Mouse (Mus musculus): ENCODE measurements around the gene Nmt1.

The Nmt1 gene

GRCm38 (mm10) chr11:103016930-103017329 is 11.1 kb upstream of the Nmt1 start:
- peak; percentile 76; the same call in 1 of the 2 replicates for TF ChIP-seq GATA4 (IDR thresholded peaks at IDR 0.05; ENCODE audit: insufficient replicate concordance, low read length)

- no peak for TF ChIP-seq GATA4 (IDR thresholded peaks at IDR 0.05; ENCODE audit: insufficient replicate concordance, low read length)
Measured at GRCm38 (mm10) chr11:103017661-103018060, 10.3 kb upstream of the Nmt1 start.

GRCm38 (mm10) chr11:103018860-103019259 is 9.1 kb upstream of the Nmt1 start:
- no peak for TF ChIP-seq GATA4 (IDR thresholded peaks at IDR 0.05; ENCODE audit: insufficient replicate concordance, low read length)

DNA sequence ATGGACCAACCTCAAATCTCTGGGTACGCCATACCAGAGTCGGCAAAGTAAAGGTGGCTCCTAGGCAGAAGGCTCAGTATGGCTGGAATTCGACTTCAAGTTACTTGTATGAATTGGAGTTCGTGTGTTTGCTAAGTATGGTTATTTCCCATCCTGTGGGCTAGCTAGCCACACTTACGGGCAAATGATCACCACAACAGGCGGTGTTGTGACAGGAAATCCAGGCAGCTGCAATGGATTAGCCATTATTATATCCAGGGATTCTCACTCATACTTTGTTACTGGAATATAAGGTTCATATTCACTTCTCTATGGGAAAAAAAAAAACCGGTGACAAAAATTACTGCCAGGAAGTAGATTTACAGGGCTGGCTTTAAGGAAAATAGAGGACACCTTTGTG is 8.7 kb upstream of the Nmt1 start:
- TF ChIP-seq GATA4 (IDR thresholded peaks at IDR 0.05; ENCODE audit: insufficient replicate concordance, low read length): no peak

DNA sequence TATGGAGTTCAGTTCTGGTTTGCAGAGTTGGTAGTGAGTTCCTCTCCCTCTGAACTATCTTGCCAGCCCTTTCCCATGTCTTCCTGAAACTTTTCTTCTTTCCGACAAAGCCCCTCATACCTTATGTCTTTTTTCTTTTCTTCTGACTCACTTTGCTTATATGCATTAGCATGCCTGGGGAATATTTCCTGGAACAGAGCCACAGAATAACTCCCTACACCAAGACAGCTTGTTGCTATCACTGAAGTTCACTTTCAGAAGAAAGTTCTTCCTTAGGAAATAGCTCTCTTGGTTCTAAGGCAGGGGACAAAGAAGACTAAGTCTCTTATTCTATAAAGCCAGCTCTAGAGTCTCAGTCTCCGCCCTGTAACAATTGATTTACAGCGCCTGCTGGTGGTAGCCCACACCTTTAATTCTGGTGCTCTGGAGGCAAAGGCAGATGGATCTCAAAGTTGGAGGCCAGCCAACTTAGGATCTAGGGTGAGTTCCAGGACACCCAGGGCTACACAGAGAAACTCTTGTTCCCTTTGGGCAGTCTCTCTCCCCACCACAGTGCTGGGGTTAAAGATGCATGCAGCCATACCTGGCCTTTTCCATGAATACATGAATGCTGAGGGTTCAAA is 7.2 kb upstream of the Nmt1 start:
- TF ChIP-seq GATA4 (IDR thresholded peaks at IDR 0.05; ENCODE audit: insufficient replicate concordance, low read length): no peak

DNA sequence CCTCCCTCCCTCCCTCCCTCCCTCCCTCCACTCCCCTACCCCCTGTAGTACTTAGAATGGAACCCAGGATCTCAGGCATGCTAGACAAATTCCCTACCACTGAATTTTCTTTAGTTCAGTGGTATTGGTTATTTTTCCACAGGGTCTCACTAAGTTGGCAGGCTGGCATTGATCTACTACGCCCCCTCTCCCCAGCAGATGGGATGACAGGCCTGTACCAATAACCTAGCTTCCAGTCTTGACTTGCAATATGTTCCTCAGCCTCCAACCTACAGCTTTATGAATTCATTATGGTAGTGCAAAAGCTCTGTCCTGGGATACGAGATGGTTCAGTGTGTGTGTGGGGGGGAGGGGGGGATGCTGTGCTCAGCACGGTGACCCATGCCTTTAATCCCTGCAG is 4.0 kb upstream of the Nmt1 start:
- no peak for TF ChIP-seq GATA4 (IDR thresholded peaks at IDR 0.05; ENCODE audit: insufficient replicate concordance, low read length)

DNA sequence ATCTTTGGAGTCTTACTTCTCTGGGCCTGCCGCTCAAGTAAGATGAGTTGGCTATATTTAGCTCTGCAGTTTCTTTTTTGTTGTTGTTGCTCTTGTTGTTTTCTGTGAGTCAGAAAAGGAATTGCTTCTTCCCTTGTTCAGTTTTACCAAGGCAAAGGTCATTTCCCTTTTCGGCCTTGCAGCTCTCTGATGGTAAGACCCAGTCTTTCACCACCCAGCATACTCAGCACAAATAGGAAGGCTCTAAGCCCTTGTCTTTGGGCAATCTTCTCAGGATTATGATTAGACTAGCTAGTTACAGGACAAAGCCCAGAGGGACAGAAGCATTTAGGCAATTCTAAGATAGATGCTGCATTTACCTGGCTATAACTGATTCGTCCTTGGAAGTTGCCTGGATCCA is 1.1 kb upstream of the Nmt1 start:
- TF ChIP-seq GATA4 (IDR thresholded peaks at IDR 0.05; ENCODE audit: insufficient replicate concordance, low read length): no peak

DNA sequence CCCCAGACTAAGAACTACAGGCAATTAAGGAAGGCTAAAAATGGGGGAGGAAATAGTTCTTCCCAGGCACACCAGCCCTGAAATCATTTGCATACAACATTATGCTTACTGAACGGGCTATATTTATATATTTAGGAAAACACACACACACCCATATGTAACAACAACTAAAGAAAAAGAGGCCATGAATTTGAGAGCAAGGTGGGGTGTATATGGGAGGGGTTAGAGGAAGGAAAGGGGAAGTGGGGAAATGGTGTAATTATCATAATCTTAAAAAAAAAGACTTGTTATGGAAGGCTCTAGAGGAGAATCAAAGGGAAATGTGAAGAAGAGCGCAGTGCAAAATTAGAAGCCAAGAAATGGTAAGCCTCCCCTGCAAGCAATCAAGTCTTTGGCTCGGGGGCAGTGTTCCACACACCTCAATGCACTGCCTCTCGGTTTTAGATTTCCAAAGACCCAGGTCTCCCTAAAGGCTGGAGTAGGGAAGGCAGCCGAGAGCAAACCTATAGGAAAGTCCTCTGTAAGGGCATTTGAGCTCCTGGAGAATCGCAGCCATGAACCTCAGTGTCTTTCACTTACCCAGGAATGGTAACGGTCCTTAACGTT is 317 bp upstream of the Nmt1 start:
- TF ChIP-seq GATA4 (IDR thresholded peaks at IDR 0.05; ENCODE audit: insufficient replicate concordance, low read length): no peak

DNA sequence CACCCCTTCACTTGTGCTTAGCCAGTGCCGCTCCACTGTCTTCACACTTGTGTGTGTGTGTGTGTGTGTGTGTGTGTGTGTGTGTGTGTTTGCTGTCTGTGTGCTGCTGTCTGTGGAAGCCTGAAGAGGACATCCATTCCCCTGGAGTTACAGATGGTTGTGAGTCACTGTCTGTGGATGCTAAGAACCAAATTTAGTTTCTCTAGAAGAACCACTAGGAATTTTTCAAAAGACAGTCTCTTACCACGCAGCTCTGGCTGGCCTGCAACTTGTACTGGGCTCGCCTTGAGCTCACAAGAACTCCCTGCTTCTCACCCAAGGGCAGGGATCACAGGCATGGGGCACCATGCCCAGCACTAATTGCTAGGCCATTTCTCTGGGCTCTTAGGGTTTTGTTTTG is 5.0 kb downstream of the Nmt1 start:
- no peak for TF ChIP-seq GATA4 (IDR thresholded peaks at IDR 0.05; ENCODE audit: insufficient replicate concordance, low read length)

DNA sequence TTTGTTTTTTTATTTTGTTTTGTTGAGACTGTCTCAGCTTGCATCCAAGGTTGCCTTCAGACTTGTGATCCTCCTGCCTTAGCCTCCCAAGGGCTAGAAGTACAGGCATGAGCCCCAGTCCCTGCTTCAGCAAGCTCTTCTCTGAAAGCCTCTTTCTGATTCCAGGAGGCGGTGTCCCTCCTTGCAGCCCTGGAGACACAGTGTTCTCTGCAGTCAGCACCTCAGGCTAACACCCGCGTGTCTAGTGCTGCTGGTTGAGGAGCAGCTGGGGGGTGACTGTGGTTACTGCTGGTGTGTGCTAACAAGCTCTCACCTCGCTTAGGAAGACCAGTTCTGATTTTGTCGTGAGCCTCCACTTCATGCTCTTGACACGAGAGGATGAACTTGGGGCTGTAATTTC is 7.0 kb downstream of the Nmt1 start:
- TF ChIP-seq GATA4 (IDR thresholded peaks at IDR 0.05; ENCODE audit: insufficient replicate concordance, low read length): no peak

DNA sequence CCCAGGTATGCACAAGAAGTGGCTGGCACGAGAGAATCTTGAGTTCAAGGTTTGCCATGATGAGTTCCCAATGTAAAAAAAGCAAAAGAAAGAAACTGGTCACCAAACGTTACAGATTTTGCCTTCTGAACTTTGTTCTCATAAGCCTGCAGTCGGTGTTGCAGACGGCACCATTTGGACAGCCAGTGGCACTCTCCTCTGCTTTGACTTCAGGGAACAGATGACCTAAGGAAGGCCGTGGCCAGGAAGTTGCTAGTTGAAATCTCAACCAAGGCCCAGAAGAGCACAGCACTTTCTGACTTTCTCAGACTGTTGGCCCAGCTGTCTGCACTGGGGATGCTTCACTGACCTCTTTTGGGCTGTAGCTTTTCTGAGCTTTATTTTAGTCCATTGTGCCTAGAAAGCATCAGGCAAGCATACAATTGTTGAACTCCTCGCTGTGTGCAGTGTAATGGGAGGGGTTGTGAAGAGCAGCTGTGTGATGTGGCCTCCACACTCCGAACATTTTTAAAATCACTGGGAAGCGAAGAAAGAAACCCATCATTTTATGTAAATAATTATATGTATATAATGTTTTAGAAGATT is 9.0 kb downstream of the Nmt1 start:
- no peak for TF ChIP-seq GATA4 (IDR thresholded peaks at IDR 0.05; ENCODE audit: insufficient replicate concordance, low read length)

GRCm38 (mm10) chr11:103038037-103038436 is 10.0 kb downstream of the Nmt1 start:
- TF ChIP-seq GATA4 (IDR thresholded peaks at IDR 0.05; ENCODE audit: insufficient replicate concordance, low read length): no peak

DNA sequence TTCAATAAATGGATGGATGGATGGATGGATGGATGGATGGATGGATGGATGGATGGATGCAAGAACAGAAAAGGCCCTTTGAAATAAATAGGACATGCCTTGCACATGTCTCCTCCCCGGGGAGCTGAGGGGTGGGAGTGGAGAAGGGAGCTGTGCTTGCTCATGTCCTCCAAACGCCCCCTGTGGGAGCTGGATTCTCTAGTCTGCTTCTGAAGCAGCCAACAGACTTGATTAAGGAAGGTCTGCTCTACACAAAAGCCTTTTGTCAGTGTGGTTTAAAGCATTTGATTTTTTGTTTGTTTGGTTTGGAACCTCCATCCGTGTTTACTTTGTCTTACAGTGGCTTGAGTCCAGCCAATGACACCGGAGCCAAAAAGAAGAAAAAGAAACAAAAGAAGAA is 14.8 kb downstream of the Nmt1 start:
- no peak for TF ChIP-seq GATA4 (IDR thresholded peaks at IDR 0.05; ENCODE audit: insufficient replicate concordance, low read length)

DNA sequence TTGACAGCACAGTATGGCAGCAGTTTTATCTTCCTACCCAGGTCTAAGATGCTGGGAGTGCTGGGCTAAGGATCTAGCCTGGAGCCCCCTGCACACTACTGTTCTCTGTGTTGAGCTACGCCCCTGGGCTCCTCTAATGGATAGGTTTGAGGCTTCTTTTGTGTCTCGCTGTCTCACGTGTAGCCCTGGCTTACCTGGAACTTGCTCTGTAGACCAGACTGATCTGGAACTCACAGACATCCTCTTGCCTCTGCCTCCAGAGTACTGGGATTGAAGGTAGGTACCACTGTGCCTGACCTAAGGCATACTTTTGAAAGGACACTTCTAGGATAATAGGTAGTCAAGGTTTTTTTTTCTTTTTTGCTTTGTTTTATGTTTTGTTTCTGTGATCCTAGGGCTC is 16.0 kb downstream of the Nmt1 start:
- no peak for TF ChIP-seq GATA4 (IDR thresholded peaks at IDR 0.05; ENCODE audit: insufficient replicate concordance, low read length)

GRCm38 (mm10) chr11:103046286-103046685 is 18.3 kb downstream of the Nmt1 start:
- no peak for TF ChIP-seq GATA4 (IDR thresholded peaks at IDR 0.05; ENCODE audit: insufficient replicate concordance, low read length)

DNA sequence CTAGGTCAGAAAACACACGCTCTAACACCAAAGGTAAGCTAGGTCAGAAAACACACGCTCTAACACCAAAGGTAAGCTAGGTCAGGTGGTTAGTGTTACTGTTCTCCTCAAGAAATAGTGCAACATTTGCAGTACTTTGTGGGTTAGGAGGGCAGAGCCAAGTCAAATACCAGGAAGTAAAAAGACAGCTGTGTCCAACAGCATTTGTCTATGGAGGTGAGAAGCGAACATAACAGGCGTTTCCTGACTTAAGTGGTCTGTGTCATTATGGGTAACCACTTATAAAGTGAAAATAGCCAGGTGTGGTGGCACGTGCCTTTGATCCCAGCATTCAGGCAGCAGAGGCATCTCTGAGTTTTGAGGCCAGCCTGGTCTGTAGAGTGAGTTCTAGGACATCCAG is 21.6 kb downstream of the Nmt1 start:
- no peak for TF ChIP-seq GATA4 (IDR thresholded peaks at IDR 0.05; ENCODE audit: insufficient replicate concordance, low read length)

DNA sequence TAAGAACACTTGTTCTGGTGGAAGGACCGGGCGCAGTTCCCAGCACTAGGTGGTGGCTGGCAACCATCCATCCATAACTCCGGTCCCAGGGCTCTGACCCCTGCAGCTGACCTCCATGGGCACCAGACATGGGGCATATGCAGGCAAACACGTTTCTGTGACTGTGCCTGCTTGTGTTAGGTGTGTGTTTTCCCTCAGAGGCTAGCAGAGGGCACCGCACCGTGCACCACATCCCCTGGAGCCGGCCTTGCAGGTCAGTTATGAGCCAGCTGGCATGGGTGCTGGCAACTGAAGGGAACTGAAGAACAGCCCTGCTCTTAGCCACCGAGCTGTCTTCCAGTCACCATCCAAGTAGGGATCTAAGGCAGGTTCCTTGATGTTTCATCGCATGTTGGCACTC is 22.2 kb downstream of the Nmt1 start:
- TF ChIP-seq GATA4 (IDR thresholded peaks at IDR 0.05; ENCODE audit: insufficient replicate concordance, low read length): no peak
